8 mouse cellular contexts compared by ENCODE assay signal in genomic region chr9:92270927-92271326, GRCm38 (mm10). TPM values are rescaled to one million over a fixed set of nuclear protein-coding genes. Genes with fewer than 3 reads are reported as not detected.
DNase-seq lines count a peak whose midpoint lies in the region; ATAC-seq and TF ChIP-seq lines count a peak whose summit lies in the region.

No protein-coding gene starts in this region.

- peak; percentile 78 for DNase-seq in left cerebral cortex, postnatal 4 days
- DNase-seq in left cerebral cortex, postnatal 36 days (ENCODE audit: low spot score in 2 of 2): no peak
- DNase-seq in adrenal gland, adult 8-10 months: peak; percentile 79
- peak; percentile 50 to 69 for DNase-seq in gastrocnemius, adult 8-10 months (ENCODE audit: low spot score in 2 of 2)
- peak; percentile 92 for DNase-seq in kidney, postnatal 10 days
- DNase-seq in right cerebral cortex, postnatal 4 days: peak; percentile 26
- no peak for DNase-seq in layer of hippocampus, adult 2 months (ENCODE audit: low spot score in 2 of 2)

- intact Hi-C loops in left cerebral cortex, postnatal 4 days (cut with DNase I): no loop called here
- intact Hi-C loops in left cerebral cortex, postnatal 36 days (cut with DNase I): no loop called here

- ATAC-seq in intestine, postnatal 0 days: no peak

- no peak overlapping the region for H3K4me3 ChIP-seq in intestine, postnatal 0 days (ENCODE audit: low read depth, low read length)
- H3K4me3 ChIP-seq in layer of hippocampus, adult 2 months: no peak overlapping the region

- 51% methylated on average over 4 of the region's 4 CpGs for WGBS in intestine, postnatal 0 days

- no peaks in the 10 kb centered on the region for H3K27me3 ChIP-seq in intestine, postnatal 0 days (replicated peaks; ENCODE audit: control insufficient read depth, insufficient read depth, low read length)

- H3K4me2 ChIP-seq in intestine, postnatal 0 days (replicated peaks; ENCODE audit: low read depth): no peak overlapping the region

- H3K9ac ChIP-seq in intestine, postnatal 0 days (ENCODE audit: low read depth, low read length): no peak overlapping the region

- TF ChIP-seq CTCF in intestine, postnatal 0 days (IDR thresholded peaks at IDR 0.05; ENCODE audit: low read depth): no peak
- no peak for TF ChIP-seq CTCF in layer of hippocampus, adult 2 months (conservative IDR thresholded peaks at IDR 0.05)

- H3K36me3 ChIP-seq in intestine, postnatal 0 days (ENCODE audit: control insufficient read depth, insufficient read depth): peaks cover 22% of the 10 kb centered on the region

- H3K27ac ChIP-seq in intestine, postnatal 0 days (ENCODE audit: low read depth, low read length): no peak overlapping the region
- no peak overlapping the region for H3K27ac ChIP-seq in layer of hippocampus, adult 2 months

- peaks cover 4% of the 10 kb centered on the region; the same call in 1 of the 2 replicates for H3K4me1 ChIP-seq in intestine, postnatal 0 days (replicated peaks; ENCODE audit: control insufficient read depth, insufficient read depth, low read length)

- no peaks in the 10 kb centered on the region for H3K9me3 ChIP-seq in intestine, postnatal 0 days (ENCODE audit: control insufficient read depth)

RNA-seq across cellular contexts. Expression of gene Plscr2, which starts 4.5 kb away (rescaled TPM):
- total RNA-seq in left cerebral cortex, postnatal 4 days (2021): 1 to 10 TPM; 1.3 to 1.4 TPM
- total RNA-seq in left cerebral cortex, postnatal 36 days (2021): 1 to 10 TPM; 1.8 to 3.0 TPM
- 10 to 100 TPM; 15.1 to 25.6 (median 20.1) TPM for total RNA-seq in adrenal gland, adult 8-10 months (2022)
- 1 to 10 TPM in 3 of 4 experiments, under 1 TPM in 1; 0.97 to 1.7 (median 1.4) TPM for total RNA-seq in gastrocnemius, adult 8-10 months (2022)
- 2.8 TPM in 2 replicates for polyA plus RNA-seq in intestine, postnatal 0 days (2015; fragmentation: Nextera tagmentation; extraction: Ambion mirVana)
- 1 to 10 TPM; 2.6 to 3.1 TPM for total RNA-seq in layer of hippocampus, adult 2 months (2021)

RNA-seq across cellular contexts. Expression of gene Plscr1, which starts 21.4 kb away (rescaled TPM):
- 1 to 10 TPM; 1.5 to 2.7 TPM for total RNA-seq in left cerebral cortex, postnatal 4 days (2021)
- under 1 TPM; 0.79 to 0.99 TPM for total RNA-seq in left cerebral cortex, postnatal 36 days (2021)
- total RNA-seq in adrenal gland, adult 8-10 months (2022): 10 to 100 TPM; 10.7 to 13.7 (median 11.2) TPM
- 1 to 10 TPM in 1 of 4 experiments, under 1 TPM in 3; 0.56 to 1.1 (median 0.81) TPM for total RNA-seq in gastrocnemius, adult 8-10 months (2022)
- polyA plus RNA-seq in intestine, postnatal 0 days (2015; fragmentation: Nextera tagmentation; extraction: Ambion mirVana): 152 TPM in 2 replicates
- 1 to 10 TPM; 1.4 to 1.7 TPM for total RNA-seq in layer of hippocampus, adult 2 months (2021)

RNA-seq across cellular contexts. Expression of gene 1700057G04Rik, which starts 38.2 kb away (rescaled TPM):
- total RNA-seq in left cerebral cortex, postnatal 4 days (2021): not detected
- total RNA-seq in left cerebral cortex, postnatal 36 days (2021): not detected
- not detected for total RNA-seq in adrenal gland, adult 8-10 months (2022)
- total RNA-seq in gastrocnemius, adult 8-10 months (2022): not detected
- polyA plus RNA-seq in intestine, postnatal 0 days (2015; fragmentation: Nextera tagmentation; extraction: Ambion mirVana): not detected in 2 replicates
- not detected for total RNA-seq in layer of hippocampus, adult 2 months (2021)

Comparison
In these comparisons a context has a peak if more than half of its experiments do, and no peak if none do; other contexts are left out.
1. DNase-seq: peak in left cerebral cortex, postnatal 4 days (single experiment), adrenal gland, adult 8-10 months (single experiment), gastrocnemius, adult 8-10 months (2 of 2), kidney, postnatal 10 days (single experiment) and right cerebral cortex, postnatal 4 days (single experiment); none in left cerebral cortex, postnatal 36 days (0 of 2) and layer of hippocampus, adult 2 months (0 of 2).